Mouse (Mus musculus) kidney, adult 2 months (tissue): Measurements from ENCODE around the gene Fam83d.

Experiments used
- CTCF ChIP-seq: fragments of 200-500 bp; conservative IDR thresholded peaks from 2 replicates; pipeline ENCODE4 v1.5.1; 2011; ENCODE audit warnings: low read depth, mild to moderate bottlenecking, control low read depth, low read length, moderate library complexity, mixed read lengths; ENCODE audit not compliant: insufficient read depth, insufficient read length
- POLR2A ChIP-seq: fragments of 200-500 bp; IDR thresholded peaks from one replicate; pipeline ENCODE4 v1.6.1; 2011; ENCODE audit warnings: low read depth, low read length, control low read depth

- TF ChIP-seq CTCF (no peak), POLR2A (no peak)
Observed at GRCm38 (mm10) chr2:158795875-158796274, 28.0 kb downstream of the Fam83d start.
